Mouse (Mus musculus) ES-Bruce4 (cell line): ENCODE data around the gene Kmt2c.

Experiments
- CTCF ChIP-seq: IDR thresholded peaks from one replicate; pipeline ENCODE4 v1.8.1; 2011; ENCODE audit warnings: low read depth, low read length
- EP300 ChIP-seq: IDR thresholded peaks from 2 replicates; pipeline ENCODE4 v1.6.1; 2011; ENCODE audit warnings: low read depth, low read length; ENCODE audit not compliant: insufficient read depth
- POLR2A ChIP-seq: IDR thresholded peaks from one replicate; pipeline ENCODE4 v1.8.1; 2011; ENCODE audit warnings: low read length; ENCODE audit not compliant: insufficient read depth

- TF ChIP-seq POLR2A, result no peak
- no peak for TF ChIP-seq CTCF
- no peak for TF ChIP-seq EP300
These were observed 36.6 kb downstream of the Kmt2c start for GRCm38 (mm10) chr5:25461956-25462355.
